Mouse (Mus musculus) cerebellum, adult 2 months (tissue): ENCODE results near the gene 1300017J02Rik. TPM values are rescaled to one million over a fixed set of nuclear protein-coding genes. Genes with fewer than 3 reads are reported as not detected.

Experiments used
- DNase-seq, 2 experiments: peaks; one replicate each; pipeline ENCODE4 v3.0.0; 2021
- H3K27ac ChIP-seq: fragments of 200-500 bp; 2 replicates; pipeline ENCODE4 v1.5.1; 2012; ENCODE audit warnings: low read length, control low read depth, inconsistent platforms; ENCODE audit not compliant: insufficient read depth
- H3K27me3 ChIP-seq: fragments of 200-500 bp; 2 replicates; pipeline ENCODE4 v1.6.1; 2012; ENCODE audit warnings: inconsistent platforms, mild to moderate bottlenecking, low read length, moderate library complexity; ENCODE audit not compliant: control insufficient read depth, insufficient read depth
- H3K4me1 ChIP-seq: fragments of 200-500 bp; 2 replicates; pipeline ENCODE4 v1.6.1; 2011; ENCODE audit warnings: low read length; ENCODE audit not compliant: control insufficient read depth, insufficient read depth
- H3K4me3 ChIP-seq: fragments of 200-500 bp; replicated peaks from 2 replicates; pipeline ENCODE3; 2011; ENCODE audit warnings: mild to moderate bottlenecking, low read depth, low read length, control low read depth; ENCODE audit not compliant: insufficient read depth
- CTCF ChIP-seq: fragments of 200-500 bp; IDR thresholded peaks from 2 replicates; pipeline ENCODE4 v1.5.1; 2011; ENCODE audit warnings: low read depth, mild to moderate bottlenecking, control low read depth, low read length, moderate library complexity, borderline replicate concordance; ENCODE audit not compliant: insufficient read depth
- POLR2A ChIP-seq: fragments of 200-500 bp; IDR thresholded peaks from 2 replicates; pipeline ENCODE4 v1.6.1; 2011; ENCODE audit warnings: low read length, control low read depth, borderline replicate concordance; ENCODE audit not compliant: insufficient read depth
- WGBS: fragments of 180-500 bp; shearing (Covaris S2); methylation state at CpG from one replicate; pipeline ENCODE4 v1.1.7; 2018; 5-methylcytosine and 5-hydroxymethylcytosine counted together
- polyA plus RNA-seq: library from polyadenylated mRNA; depleted of rRNA; stranded (reverse); fragments of >200 nt; gene quantifications from 2 replicates; pipeline ENCODE4 v1.2.3, GENCODE M21; 2012

Gene 1300017J02Rik
- polyA plus RNA-seq, 1 experiment: 0.69 TPM

- WGBS: 87% methylated on average over 19 of the region's 19 CpGs
Observed at GRCm38 (mm10) chr9:103287840-103288488, 16.9 kb downstream of the 1300017J02Rik start.

GRCm38 (mm10) chr9:103286901-103287422 is 17.9 kb downstream of the 1300017J02Rik start:
- DNase-seq: no peak
- H3K27ac ChIP-seq: no peak overlapping the region
- 61% methylated on average over 13 of the region's 13 CpGs for WGBS
- H3K4me1 ChIP-seq: no peaks in the 10 kb centered on the region
- H3K27me3 ChIP-seq: no peaks in the 10 kb centered on the region
- no peak for TF ChIP-seq CTCF
- TF ChIP-seq POLR2A: no peak
- H3K4me3 ChIP-seq: no peak overlapping the region

More at GRCm38 (mm10) chr9:103287840-103288488, 16.9 kb downstream of the 1300017J02Rik start:
- no peak overlapping the region for H3K27ac ChIP-seq
- DNase-seq: no peak
- TF ChIP-seq POLR2A (no peak), CTCF (no peak)
- no peaks in the 10 kb centered on the region for H3K27me3 ChIP-seq
- H3K4me3 ChIP-seq: no peak overlapping the region
- H3K4me1 ChIP-seq: no peaks in the 10 kb centered on the region

GRCm38 (mm10) chr9:103286396-103286795 is 18.5 kb downstream of the 1300017J02Rik start:
- Histone ChIP-seq H3K27ac (no peak overlapping the region), H3K4me3 (no peak overlapping the region), H3K4me1 (no peaks in the 10 kb centered on the region), H3K27me3 (no peaks in the 10 kb centered on the region)
- DNase-seq: no peak
- 72% methylated on average over 4 of the region's 4 CpGs for WGBS
- no peak for TF ChIP-seq POLR2A
- TF ChIP-seq CTCF: no peak

GRCm38 (mm10) chr9:103276876-103277275 is 28.0 kb downstream of the 1300017J02Rik start:
- no peaks in the 10 kb centered on the region for H3K4me1 ChIP-seq
- no peaks in the 10 kb centered on the region for H3K27me3 ChIP-seq
- TF ChIP-seq CTCF (no peak), POLR2A (no peak)
- 85% methylated on average over 6 of the region's 6 CpGs for WGBS
- H3K4me3 ChIP-seq: no peak overlapping the region
- no peak for DNase-seq
- no peak overlapping the region for H3K27ac ChIP-seq

GRCm38 (mm10) chr9:103275676-103276075 is 29.2 kb downstream of the 1300017J02Rik start:
- H3K27ac ChIP-seq: no peak overlapping the region
- 78% methylated on average over 1 of the region's 1 CpGs for WGBS
- TF ChIP-seq POLR2A (no peak), CTCF (no peak)
- no peak for DNase-seq
- H3K27me3 ChIP-seq: no peaks in the 10 kb centered on the region
- H3K4me3 ChIP-seq: no peak overlapping the region
- H3K4me1 ChIP-seq: no peaks in the 10 kb centered on the region

- no peak overlapping the region for H3K27ac ChIP-seq
- no peak overlapping the region for H3K4me3 ChIP-seq
- no peak for DNase-seq
- no peaks in the 10 kb centered on the region for H3K4me1 ChIP-seq
- WGBS: 85% methylated on average over 8 of the region's 8 CpGs
- TF ChIP-seq CTCF (no peak), POLR2A (no peak)
- H3K27me3 ChIP-seq: no peaks in the 10 kb centered on the region
Observed at GRCm38 (mm10) chr9:103274819-103275218, 30.1 kb downstream of the 1300017J02Rik start.

GRCm38 (mm10) chr9:103271104-103271503 is 33.8 kb downstream of the 1300017J02Rik start:
- no peak overlapping the region for H3K4me3 ChIP-seq
- H3K27me3 ChIP-seq: no peaks in the 10 kb centered on the region
- DNase-seq: no peak
- TF ChIP-seq POLR2A (no peak), CTCF (no peak)
- no peak overlapping the region for H3K27ac ChIP-seq
- WGBS: 5% methylated on average over 4 of the region's 4 CpGs
- no peaks in the 10 kb centered on the region for H3K4me1 ChIP-seq

- no peak overlapping the region for H3K27ac ChIP-seq
- DNase-seq: no peak
- no peaks in the 10 kb centered on the region for H3K27me3 ChIP-seq
- WGBS: 91% methylated on average over 4 of the region's 4 CpGs
- H3K4me3 ChIP-seq: no peak overlapping the region
- no peaks in the 10 kb centered on the region for H3K4me1 ChIP-seq
- no peak for TF ChIP-seq CTCF
- no peak for TF ChIP-seq POLR2A
Observed at GRCm38 (mm10) chr9:103265778-103266177, 39.1 kb downstream of the 1300017J02Rik start.
